ENCODE assay signal across 9 mouse cellular contexts in the genomic region with DNA sequence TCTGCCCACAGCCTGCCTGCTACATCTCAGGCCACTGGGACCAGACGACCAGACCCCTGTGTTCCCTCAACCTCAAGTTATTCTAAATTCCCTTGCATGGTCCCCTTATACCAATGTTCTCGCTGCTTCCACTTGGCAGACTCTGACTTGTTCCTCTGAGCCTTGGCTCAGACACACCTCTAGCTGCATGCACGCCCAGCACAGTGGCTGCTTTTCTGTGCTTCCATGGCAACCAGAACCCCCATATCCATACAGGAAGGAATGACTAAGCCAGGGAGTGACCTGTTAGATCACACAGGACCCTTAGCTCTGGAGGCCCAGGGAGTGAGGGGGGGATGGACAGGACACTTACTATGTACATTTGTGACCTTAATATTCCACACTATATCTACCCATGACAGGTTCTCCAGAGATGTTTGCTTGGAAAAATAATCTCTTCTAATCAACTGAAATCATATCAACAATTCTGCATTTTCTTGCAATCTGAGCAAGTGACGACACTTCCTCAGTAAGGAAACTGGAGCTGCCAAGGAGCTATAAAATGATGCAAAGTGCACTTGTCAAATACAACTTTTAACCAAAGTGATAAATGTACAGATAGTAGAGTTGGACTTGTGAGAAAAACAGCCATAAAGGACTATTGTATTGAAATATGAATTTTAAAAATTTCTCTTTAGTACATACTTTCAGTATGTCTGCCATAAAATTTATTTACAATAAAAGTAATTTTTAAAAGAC. TPM values are rescaled to one million over a fixed set of nuclear protein-coding genes. Genes with fewer than 3 reads are reported as not detected.
DNase-seq lines count a peak whose midpoint lies in the region; ATAC-seq and TF ChIP-seq lines count a peak whose summit lies in the region.
"Had no signal": no experiment of that assay in that cellular context is flagged by ENCODE, and none has a peak within 500 bp of the region (broad histone marks: within the 10 kb centered on the region; RNA-seq: fewer than 3 reads in every experiment).

No protein-coding gene starts in this region.

- TF ChIP-seq POLR2A in kidney, adult 2 months (IDR thresholded peaks at IDR 0.05; ENCODE audit: low read depth, low read length): no peak

- WGBS in kidney, adult 2 months: 59% methylated on average over 4 of the region's 4 CpGs
- 28% methylated on average over 4 of the region's 4 CpGs for WGBS in forebrain, embryonic 15.5 days
- 27% methylated on average over 4 of the region's 4 CpGs for WGBS in intestine, postnatal 0 days

- peak; percentile 41 for DNase-seq in kidney, adult 2 months
- DNase-seq in kidney, postnatal 25 days: no peak
- DNase-seq in NIH3T3 (ENCODE audit: low read depth): peak; percentile 56
- DNase-seq in ovary, postnatal 10 days (ENCODE audit: low spot score): no peak
- DNase-seq in cerebellum, adult 9-10 months: no peak

- H3K27ac ChIP-seq in kidney, adult 2 months (ENCODE audit: insufficient read depth, low read depth, low read length): no peak overlapping the region
- H3K27ac ChIP-seq in forebrain, embryonic 15.5 days (replicated peaks): no peak overlapping the region
- H3K27ac ChIP-seq in intestine, postnatal 0 days (ENCODE audit: low read depth, low read length): no peak overlapping the region
- H3K27ac ChIP-seq: embryonic facial prominence, embryonic 15.5 days had no signal

- no peak overlapping the region for H3K4me2 ChIP-seq in forebrain, embryonic 15.5 days (replicated peaks)
- no peak overlapping the region for H3K4me2 ChIP-seq in intestine, postnatal 0 days (replicated peaks; ENCODE audit: low read depth)
- H3K4me2 ChIP-seq: embryonic facial prominence, embryonic 15.5 days had no signal

- H3K27me3 ChIP-seq in kidney, adult 2 months (replicated peaks; ENCODE audit: control insufficient read depth, insufficient read depth, low read length): no peaks in the 10 kb centered on the region
- H3K27me3 ChIP-seq in forebrain, embryonic 15.5 days: no peaks in the 10 kb centered on the region
- H3K27me3 ChIP-seq in intestine, postnatal 0 days (replicated peaks; ENCODE audit: control insufficient read depth, insufficient read depth, low read length): no peaks in the 10 kb centered on the region
- H3K27me3 ChIP-seq: embryonic facial prominence, embryonic 15.5 days had no signal

- H3K9ac ChIP-seq in forebrain, embryonic 15.5 days (replicated peaks): no peak overlapping the region
- H3K9ac ChIP-seq in intestine, postnatal 0 days (ENCODE audit: low read depth, low read length): no peak overlapping the region
- H3K9ac ChIP-seq: embryonic facial prominence, embryonic 15.5 days had no signal

- TF ChIP-seq CTCF in kidney, adult 2 months (conservative IDR thresholded peaks at IDR 0.05; ENCODE audit: insufficient read depth, insufficient read length, low read depth, low read length): no peak
- no peak for TF ChIP-seq CTCF in intestine, postnatal 0 days (IDR thresholded peaks at IDR 0.05; ENCODE audit: low read depth)

- H3K9me3 ChIP-seq in forebrain, embryonic 15.5 days: no peaks in the 10 kb centered on the region
- no peaks in the 10 kb centered on the region for H3K9me3 ChIP-seq in intestine, postnatal 0 days (ENCODE audit: control insufficient read depth)
- H3K9me3 ChIP-seq: embryonic facial prominence, embryonic 15.5 days had no signal

- no peak overlapping the region for H3K4me3 ChIP-seq in kidney, adult 2 months (ENCODE audit: insufficient read depth, low read depth, low read length)
- no peak overlapping the region for H3K4me3 ChIP-seq in forebrain, embryonic 15.5 days
- no peak overlapping the region for H3K4me3 ChIP-seq in intestine, postnatal 0 days (ENCODE audit: low read depth, low read length)
- H3K4me3 ChIP-seq: embryonic facial prominence, embryonic 15.5 days had no signal

- peak; percentile 64; the same call in 1 of the 2 replicates for ATAC-seq in forebrain, embryonic 15.5 days (replicated peaks)
- ATAC-seq in intestine, postnatal 0 days: peak; percentile 81
- no peak for ATAC-seq in megakaryocyte-erythroid progenitor cell, adult 5-6 weeks (replicated peaks; ENCODE audit: low FRiP score, low TSS enrichment, poor library complexity, severe bottlenecking)

- no peaks in the 10 kb centered on the region for H3K4me1 ChIP-seq in kidney, adult 2 months (ENCODE audit: control insufficient read depth, insufficient read depth, low read length)
- no peaks in the 10 kb centered on the region for H3K4me1 ChIP-seq in forebrain, embryonic 15.5 days
- H3K4me1 ChIP-seq in intestine, postnatal 0 days (replicated peaks; ENCODE audit: control insufficient read depth, insufficient read depth, low read length): peaks cover 17% of the 10 kb centered on the region

- H3K36me3 ChIP-seq in kidney, adult 2 months (ENCODE audit: control insufficient read depth, insufficient read depth, low read length): 0 out of 2 replicates have a peak, but pooled peaks cover 3% of the 10 kb centered on the region
- no peaks in the 10 kb centered on the region for H3K36me3 ChIP-seq in forebrain, embryonic 15.5 days
- peaks cover 3% of the 10 kb centered on the region; the same call in 1 of the 2 replicates for H3K36me3 ChIP-seq in intestine, postnatal 0 days (ENCODE audit: control insufficient read depth, insufficient read depth)

RNA-seq across cellular contexts. Expression of a gene that starts 29.0 kb away (rescaled TPM):
- polyA plus RNA-seq in kidney, adult 2 months (2012; rRNA removed): 20.0 and 22.4 TPM in 2 replicates
- polyA plus RNA-seq in forebrain, embryonic 15.5 days (2015; fragmentation: Nextera tagmentation; extraction: Ambion mirVana): 0.33 and 0.48 TPM in 2 replicates
- 22.8 and 27.7 TPM in 2 replicates for polyA plus RNA-seq in intestine, postnatal 0 days (2015; fragmentation: Nextera tagmentation; extraction: Ambion mirVana)
- total RNA-seq in megakaryocyte-erythroid progenitor cell, adult 5-6 weeks (2014; fragmentation: Nextera tagmentation): 2.1 and 6.4 TPM in 2 replicates
- total RNA-seq in megakaryocyte-erythroid progenitor cell, adult 5-6 weeks (2017): 1.7 and 4.7 TPM in 2 replicates

Comparison
In these comparisons a context has a peak if more than half of its experiments do, and no peak if none do; other contexts are left out.
1. DNase-seq: peak in kidney, adult 2 months (single experiment) and NIH3T3 (single experiment); none in kidney, postnatal 25 days (0 of 2), ovary, postnatal 10 days (single experiment) and cerebellum, adult 9-10 months (single experiment).
2. RNA of a gene that starts 29.0 kb away (polyA plus RNA-seq): 22.8 to 27.7 TPM in intestine, postnatal 0 days and 20.0 to 22.4 TPM in kidney, adult 2 months; 0.33 to 0.48 TPM in forebrain, embryonic 15.5 days; every median in the first group is over 10 times any median in the second.